Mouse (Mus musculus): ENCODE data around the gene Camk1d. TPM values are rescaled to one million over a fixed set of nuclear protein-coding genes. Genes with fewer than 3 reads are reported as not detected.

The Camk1d gene
- polyA plus RNA-seq, 1 experiment from 2014 or later = 6.7 TPM

Other genes with a start within 250 kb of the Camk1d start
- gene Nudt5, start 130.5 kb upstream of the Camk1d start, polyA plus RNA-seq (2014; fragmentation: Nextera tagmentation; extraction: Ambion mirVana) = 22.9 and 24.1 TPM in 2 replicates
- 239 and 246 TPM in 2 replicates for gene Cdc123, start 130.6 kb upstream of the Camk1d start, polyA plus RNA-seq (2014; fragmentation: Nextera tagmentation; extraction: Ambion mirVana)
- gene Gm13199, start 148.4 kb upstream of the Camk1d start, polyA plus RNA-seq (2014; fragmentation: Nextera tagmentation; extraction: Ambion mirVana) = 1.4 and 1.6 TPM in 2 replicates
- 108 and 109 TPM in 2 replicates for gene Sec61a2, start 180.9 kb upstream of the Camk1d start, polyA plus RNA-seq (2014; fragmentation: Nextera tagmentation; extraction: Ambion mirVana)
- 4.0 and 5.2 TPM in 2 replicates for gene Dhtkd1, start 228.3 kb upstream of the Camk1d start, polyA plus RNA-seq (2014; fragmentation: Nextera tagmentation; extraction: Ambion mirVana)
- 7.9 and 8.1 TPM in 2 replicates for gene Upf2, start 237.0 kb upstream of the Camk1d start, polyA plus RNA-seq (2014; fragmentation: Nextera tagmentation; extraction: Ambion mirVana)